Mouse (Mus musculus) kidney, adult 2 months (tissue): ENCODE results near the gene Dapk3. TPM values are rescaled to one million over a fixed set of nuclear protein-coding genes. Genes with fewer than 3 reads are reported as not detected.

Source experiments
- DNase-seq: peaks from one replicate; pipeline ENCODE4 v3.0.0; 2021
- H3K27ac ChIP-seq: fragments of 200-500 bp; 2 replicates; pipeline ENCODE4 v1.5.1; 2012; ENCODE audit warnings: low read depth, low read length, control low read depth, inconsistent platforms; ENCODE audit not compliant: insufficient read depth
- H3K27me3 ChIP-seq: fragments of 200-500 bp; replicated peaks from 2 replicates; pipeline ENCODE4 v1.6.1; 2012; ENCODE audit warnings: mild to moderate bottlenecking, moderate library complexity, low read length, inconsistent platforms; ENCODE audit not compliant: control insufficient read depth, insufficient read depth
- H3K36me3 ChIP-seq: fragments of 200-500 bp; 2 replicates; pipeline ENCODE4 v1.6.1; 2012; ENCODE audit warnings: mild to moderate bottlenecking, moderate library complexity, low read length, inconsistent platforms; ENCODE audit not compliant: control insufficient read depth, insufficient read depth
- H3K4me1 ChIP-seq: fragments of 200-500 bp; 2 replicates; pipeline ENCODE4 v1.6.1; 2011; ENCODE audit warnings: low read length; ENCODE audit not compliant: control insufficient read depth, insufficient read depth
- H3K4me3 ChIP-seq: fragments of 200-500 bp; 2 replicates; pipeline ENCODE4 v1.5.1; 2011; ENCODE audit warnings: mild to moderate bottlenecking, low read depth, low read length, control low read depth; ENCODE audit not compliant: insufficient read depth
- CTCF ChIP-seq: fragments of 200-500 bp; conservative IDR thresholded peaks from 2 replicates; pipeline ENCODE4 v1.5.1; 2011; ENCODE audit warnings: low read depth, mild to moderate bottlenecking, control low read depth, low read length, moderate library complexity, mixed read lengths; ENCODE audit not compliant: insufficient read depth, insufficient read length
- POLR2A ChIP-seq: fragments of 200-500 bp; IDR thresholded peaks from one replicate; pipeline ENCODE4 v1.6.1; 2011; ENCODE audit warnings: low read depth, low read length, control low read depth
- WGBS: fragments of 180-500 bp; shearing (Covaris S2); methylation state at CpG from one replicate; pipeline ENCODE4 v1.1.7; 2018; 5-methylcytosine and 5-hydroxymethylcytosine counted together
- polyA plus RNA-seq: library from polyadenylated mRNA; depleted of rRNA; stranded (reverse); fragments of >200 nt; gene quantifications from 2 replicates; pipeline ENCODE4 v1.2.3, GENCODE M21; 2012

Dapk3 gene
- polyA plus RNA-seq, 1 experiment, result 52.9 TPM

GRCm38 (mm10) chr10:81141455-81142210, 41.2 kb upstream of the Dapk3 start:
- 75% methylated on average over 7 of the region's 7 CpGs for WGBS
- H3K36me3 ChIP-seq, result peaks cover 5% of the 10 kb centered on the region; the same call in 1 of the 2 replicates
- DNase-seq, result no peak
- TF ChIP-seq CTCF, result no peak
- no peak for TF ChIP-seq POLR2A
- H3K4me3 ChIP-seq, result no peak overlapping the region
- H3K4me1 ChIP-seq, result peaks cover 22% of the 10 kb centered on the region
- no peaks in the 10 kb centered on the region for H3K27me3 ChIP-seq
- no peak overlapping the region for H3K27ac ChIP-seq

DNA sequence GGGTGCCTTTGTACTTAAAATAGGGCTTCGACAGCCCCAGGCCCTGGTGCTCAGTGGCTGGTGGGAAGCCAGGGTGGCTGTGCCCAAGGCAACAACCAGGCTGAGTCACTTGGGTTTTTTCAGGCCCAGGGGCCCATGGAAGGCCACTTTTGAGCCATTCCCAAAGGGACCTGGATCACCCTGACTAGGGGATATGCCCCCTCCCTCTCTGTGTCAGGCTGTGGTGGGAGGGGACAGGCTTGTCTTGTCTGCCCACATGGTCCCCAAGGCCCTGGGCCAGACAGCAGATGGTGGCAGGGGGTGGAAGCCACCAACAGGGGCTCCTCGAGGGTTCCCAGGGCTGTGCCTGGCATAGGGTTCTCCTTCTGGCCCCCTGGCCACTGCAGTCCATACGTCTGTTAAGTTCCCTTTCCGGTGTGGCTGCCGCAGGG, 40.2 kb upstream of the Dapk3 start:
- H3K4me1 ChIP-seq, result peaks cover 22% of the 10 kb centered on the region
- no peak for DNase-seq
- H3K36me3 ChIP-seq, result peaks cover 5% of the 10 kb centered on the region; the same call in 1 of the 2 replicates
- WGBS, result 79% methylated on average over 5 of the region's 5 CpGs
- H3K4me3 ChIP-seq, result no peak overlapping the region
- TF ChIP-seq CTCF (no peak), POLR2A (no peak)
- no peaks in the 10 kb centered on the region for H3K27me3 ChIP-seq
- H3K27ac ChIP-seq, result no peak overlapping the region

DNA sequence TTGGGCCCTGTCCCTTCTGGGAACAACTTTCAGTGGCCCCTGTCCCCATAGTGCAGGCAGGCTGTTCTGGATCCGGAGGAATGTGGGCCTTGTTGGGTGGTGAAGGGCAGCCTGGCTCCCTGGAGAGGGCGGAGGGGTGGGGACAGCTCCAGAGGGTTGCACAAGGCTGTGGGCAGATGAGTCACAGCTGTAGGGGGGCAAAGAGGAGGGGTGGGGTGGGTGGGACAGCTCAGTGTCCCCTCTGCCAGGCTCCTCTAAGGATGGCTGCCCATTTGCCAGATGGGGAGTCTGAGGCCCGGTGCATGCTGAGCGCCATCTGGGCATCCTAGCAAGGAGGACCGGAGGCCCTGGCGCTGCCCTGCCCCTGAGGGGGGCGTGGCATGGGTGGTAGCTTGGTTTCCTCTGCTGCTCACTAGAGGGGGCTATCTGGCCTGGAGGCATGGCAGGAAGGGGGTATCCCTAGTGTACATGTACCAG, 39.6 kb upstream of the Dapk3 start:
- H3K27ac ChIP-seq, result no peak overlapping the region
- DNase-seq, result no peak
- WGBS, result 87% methylated on average over 7 of the region's 7 CpGs
- peaks cover 22% of the 10 kb centered on the region for H3K4me1 ChIP-seq
- H3K4me3 ChIP-seq, result no peak overlapping the region
- no peaks in the 10 kb centered on the region for H3K27me3 ChIP-seq
- TF ChIP-seq CTCF (no peak), POLR2A (no peak)
- peaks cover 5% of the 10 kb centered on the region for H3K36me3 ChIP-seq

DNA sequence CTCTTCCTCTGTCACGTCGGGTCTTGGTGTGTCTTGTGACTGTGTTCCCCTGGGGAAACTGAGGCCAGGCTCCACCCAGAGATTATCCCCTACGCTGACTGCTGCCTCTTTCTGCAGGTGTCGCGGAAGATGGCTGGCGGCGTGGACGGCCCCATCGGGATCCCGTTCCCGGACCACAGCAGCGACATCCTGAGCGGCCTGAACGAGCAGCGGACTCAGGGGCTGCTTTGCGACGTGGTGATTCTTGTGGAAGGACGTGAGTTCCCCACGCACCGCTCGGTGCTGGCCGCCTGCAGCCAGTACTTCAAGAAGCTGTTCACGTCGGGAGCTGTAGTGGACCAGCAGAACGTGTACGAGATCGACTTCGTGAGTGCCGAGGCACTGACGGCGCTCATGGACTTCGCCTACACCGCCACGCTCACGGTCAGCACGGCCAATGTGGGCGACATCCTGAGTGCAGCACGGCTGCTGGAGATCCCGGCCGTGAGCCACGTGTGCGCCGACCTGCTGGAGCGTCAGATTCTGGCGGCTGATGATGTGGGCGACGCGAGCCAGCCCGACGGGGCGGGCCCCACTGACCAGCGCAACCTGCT, 38.9 kb upstream of the Dapk3 start:
- no peak overlapping the region for H3K4me3 ChIP-seq
- H3K36me3 ChIP-seq, result peaks cover 6% of the 10 kb centered on the region
- H3K4me1 ChIP-seq, result peaks cover 19% of the 10 kb centered on the region
- no peak for DNase-seq
- H3K27me3 ChIP-seq, result no peaks in the 10 kb centered on the region
- 92% methylated on average over 52 of the region's 52 CpGs for WGBS
- no peak overlapping the region for H3K27ac ChIP-seq
- TF ChIP-seq POLR2A, result no peak
- TF ChIP-seq CTCF, result no peak

DNA sequence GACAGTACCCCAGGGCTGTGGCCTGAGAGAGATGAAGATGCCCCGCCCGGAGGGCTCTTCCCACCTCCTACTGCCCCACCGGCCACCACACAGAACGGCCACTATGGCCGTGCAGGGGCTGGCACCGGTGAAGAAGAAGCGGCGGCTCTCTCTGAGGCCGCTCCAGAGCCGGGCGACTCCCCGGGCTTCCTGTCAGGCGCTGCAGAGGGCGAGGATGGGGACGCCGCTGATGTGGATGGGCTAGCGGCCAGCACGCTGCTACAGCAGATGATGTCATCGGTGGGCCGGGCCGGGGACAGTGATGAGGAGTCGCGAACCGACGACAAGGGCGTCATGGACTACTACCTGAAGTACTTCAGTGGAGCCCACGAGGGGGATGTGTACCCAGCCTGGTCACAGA, 38.1 kb upstream of the Dapk3 start:
- Histone ChIP-seq H3K4me1 (peaks cover 12% of the 10 kb centered on the region), H3K27me3 (no peaks in the 10 kb centered on the region), H3K27ac (no peak overlapping the region), H3K36me3 (peaks cover 6% of the 10 kb centered on the region), H3K4me3 (no peak overlapping the region)
- 67% methylated on average over 27 of the region's 27 CpGs for WGBS
- no peak for TF ChIP-seq CTCF
- no peak for TF ChIP-seq POLR2A
- peak; percentile 61 for DNase-seq

- no peak overlapping the region for H3K4me3 ChIP-seq
- no peak for DNase-seq
- H3K4me1 ChIP-seq, result peaks cover 6% of the 10 kb centered on the region; the same call in 1 of the 2 replicates
- H3K36me3 ChIP-seq, result peaks cover 6% of the 10 kb centered on the region
- 83% methylated on average over 6 of the region's 6 CpGs for WGBS
- no peaks in the 10 kb centered on the region for H3K27me3 ChIP-seq
- TF ChIP-seq CTCF (no peak), POLR2A (no peak)
- no peak overlapping the region for H3K27ac ChIP-seq
Measured at GRCm38 (mm10) chr10:81145307-81145706, 37.5 kb upstream of the Dapk3 start.

DNA sequence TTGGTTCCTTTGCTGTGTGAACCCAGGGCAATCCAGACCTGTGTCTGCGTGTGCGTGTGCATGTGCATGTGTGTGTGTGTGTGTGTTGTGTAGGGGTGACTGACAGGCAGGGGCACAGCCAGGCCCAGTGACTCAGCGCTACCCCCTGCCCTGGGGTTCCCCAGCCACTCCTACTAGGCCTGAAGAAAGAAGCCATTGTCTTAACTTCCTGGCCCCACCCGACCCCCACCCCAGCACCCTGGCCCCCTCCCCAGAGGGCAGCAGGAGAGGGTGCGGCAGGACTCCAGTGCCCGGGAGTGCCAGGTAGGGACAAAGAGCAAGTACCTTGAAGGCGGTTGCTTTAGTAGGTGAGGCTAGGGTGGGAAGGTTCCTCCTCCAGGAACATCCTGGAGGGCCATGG, 37.0 kb upstream of the Dapk3 start:
- TF ChIP-seq CTCF, result no peak
- H3K36me3 ChIP-seq, result peaks cover 6% of the 10 kb centered on the region
- peaks cover 2% of the 10 kb centered on the region; the same call in 1 of the 2 replicates for H3K4me1 ChIP-seq
- H3K4me3 ChIP-seq, result no peak overlapping the region
- no peaks in the 10 kb centered on the region for H3K27me3 ChIP-seq
- no peak for DNase-seq
- no peak overlapping the region for H3K27ac ChIP-seq
- WGBS, result 53% methylated on average over 7 of the region's 7 CpGs
